Mouse (Mus musculus) heart, embryonic 11.5 days (tissue): ENCODE measurements around the gene Ddx54. TPM values are rescaled to one million over a fixed set of nuclear protein-coding genes. Genes with fewer than 3 reads are reported as not detected.

Experiments
- polyA plus RNA-seq: library from polyadenylated mRNA; unstranded; fragments of >200 nt; fragmentation: Nextera tagmentation; extraction: Ambion mirVana; gene quantifications from 2 replicates; pipeline ENCODE4 v1.2.1, GENCODE M21; 2014

Ddx54 gene
- polyA plus RNA-seq, 1 experiment from 2014 or later = 22.2 TPM

Other genes starting within 250 kb of the Ddx54 start
- gene Lhx5, start 181.0 kb upstream of the Ddx54 start, polyA plus RNA-seq = 0.11 TPM in 1 of 2 replicates, not detected in the other
- 6.6 and 8.6 TPM in 2 replicates for gene Sdsl, start 139.9 kb upstream of the Ddx54 start, polyA plus RNA-seq
- 0.18 TPM in 1 of 2 replicates, not detected in the other for gene Sds, start 136.2 kb upstream of the Ddx54 start, polyA plus RNA-seq
- 28.7 and 30.0 TPM in 2 replicates for gene Plbd2, start 109.1 kb upstream of the Ddx54 start, polyA plus RNA-seq
- gene Slc8b1, start 101.6 kb upstream of the Ddx54 start, polyA plus RNA-seq = 1.6 and 2.1 TPM in 2 replicates
- 18.1 and 19.1 TPM in 2 replicates for gene Tpcn1, start 24.1 kb upstream of the Ddx54 start, polyA plus RNA-seq
- 0.18 and 0.54 TPM in 2 replicates for gene Iqcd, start 23.7 kb upstream of the Ddx54 start, polyA plus RNA-seq
- 5.6 and 7.9 TPM in 2 replicates for gene Rita1, start 150 bp upstream of the Ddx54 start, polyA plus RNA-seq
- not detected in 2 replicates for gene Cfap73, start 21.5 kb downstream of the Ddx54 start, polyA plus RNA-seq
- gene Rasal1, start 36.1 kb downstream of the Ddx54 start, polyA plus RNA-seq = 0.27 and 0.30 TPM in 2 replicates
- 0.45 and 0.53 TPM in 2 replicates for gene Dtx1, start 99.2 kb downstream of the Ddx54 start, polyA plus RNA-seq
- 0.07 and 0.13 TPM in 2 replicates for gene Oas2, start 137.1 kb downstream of the Ddx54 start, polyA plus RNA-seq
- 0.09 and 0.11 TPM in 2 replicates for gene Oas3, start 164.9 kb downstream of the Ddx54 start, polyA plus RNA-seq
- gene Oas1e, start 182.8 kb downstream of the Ddx54 start, polyA plus RNA-seq = not detected in 2 replicates
- 0.49 and 0.54 TPM in 2 replicates for gene Oas1c, start 199.8 kb downstream of the Ddx54 start, polyA plus RNA-seq
- not detected in 2 replicates for gene Oas1f, start 234.6 kb downstream of the Ddx54 start, polyA plus RNA-seq
- gene Oas1h, start 248.7 kb downstream of the Ddx54 start, polyA plus RNA-seq = not detected in 2 replicates